Mouse (Mus musculus): ENCODE results near the gene Pou2f3. TPM values are rescaled to one million over a fixed set of nuclear protein-coding genes. Genes with fewer than 3 reads are reported as not detected.

Gene Pou2f3
- polyA plus RNA-seq, 1 experiment, result not detected

- peaks cover 39% of the 10 kb centered on the region for H3K27me3 ChIP-seq (ENCODE audit: control insufficient read depth, insufficient read depth, insufficient read length)
- H3K4me2 ChIP-seq (ENCODE audit: low read depth), result no peak overlapping the region
- TF ChIP-seq REST (IDR thresholded peaks at IDR 0.05; ENCODE audit: insufficient read depth, insufficient read length) (no peak), MYOG (IDR thresholded peaks at IDR 0.05; ENCODE audit: control insufficient read depth in 1 of 3, insufficient read depth in 1 of 3, insufficient read length in 2 of 3, low read depth in 2 of 3) (no peak), MAX (IDR thresholded peaks at IDR 0.05; ENCODE audit: low read depth) (no peak)
- no peak overlapping the region for H3ac ChIP-seq (ENCODE audit: control insufficient read depth, insufficient read length)
- H3K79me2 ChIP-seq (ENCODE audit: control insufficient read depth, insufficient read depth), result no peaks in the 10 kb centered on the region
- no peaks in the 10 kb centered on the region for H3K36me3 ChIP-seq (ENCODE audit: control insufficient read depth, insufficient read depth)
- no peak overlapping the region for H3K4me3 ChIP-seq
These were observed 18.6 kb downstream of the Pou2f3 start for GRCm38 (mm10) chr9:43191561-43191960.

- Histone ChIP-seq H3K79me2 (ENCODE audit: control insufficient read depth, insufficient read depth) (no peaks in the 10 kb centered on the region), H3K4me3 (no peak overlapping the region), H3K27me3 (ENCODE audit: control insufficient read depth, insufficient read depth, insufficient read length) (peaks cover 43% of the 10 kb centered on the region), H3K4me2 (ENCODE audit: low read depth) (no peak overlapping the region), H3K36me3 (ENCODE audit: control insufficient read depth, insufficient read depth) (no peaks in the 10 kb centered on the region), H3ac (ENCODE audit: control insufficient read depth, insufficient read length) (no peak overlapping the region)
- TF ChIP-seq MYOD1 (IDR thresholded peaks at IDR 0.05; ENCODE audit: control insufficient read depth in 1 of 3, insufficient read length in 2 of 3, low read depth in 2 of 3), result no peak
- TF ChIP-seq POLR2A (IDR thresholded peaks at IDR 0.05; ENCODE audit: insufficient read length, low read depth), result no peak
- TF ChIP-seq TCF12 (IDR thresholded peaks at IDR 0.05; ENCODE audit: insufficient read depth, poor library complexity, severe bottlenecking), result no peak
- TF ChIP-seq TCF3 (IDR thresholded peaks at IDR 0.05; ENCODE audit: insufficient read length, low read depth), result no peak
- TF ChIP-seq POLR2AphosphoS2 (IDR thresholded peaks at IDR 0.05; ENCODE audit: insufficient read length, low read depth), result no peak
- no peak for TF ChIP-seq MAX (IDR thresholded peaks at IDR 0.05; ENCODE audit: low read depth)
- TF ChIP-seq REST (IDR thresholded peaks at IDR 0.05; ENCODE audit: insufficient read depth, insufficient read length), result no peak
- no peak for TF ChIP-seq USF1 (IDR thresholded peaks at IDR 0.05; ENCODE audit: low read depth)
- no peak for TF ChIP-seq E2F4 (IDR thresholded peaks at IDR 0.05; ENCODE audit: insufficient read depth)
- TF ChIP-seq SRF (IDR thresholded peaks at IDR 0.05; ENCODE audit: control insufficient read depth, insufficient read length, low read depth), result no peak
- no peak for TF ChIP-seq CEBPB (IDR thresholded peaks at IDR 0.05; ENCODE audit: insufficient read depth, poor library complexity, severe bottlenecking)
- no peak for TF ChIP-seq MYOG (IDR thresholded peaks at IDR 0.05; ENCODE audit: control insufficient read depth in 1 of 3, insufficient read depth in 1 of 3, insufficient read length in 2 of 3, low read depth in 2 of 3)
These were observed 21.2 kb downstream of the Pou2f3 start for GRCm38 (mm10) chr9:43189021-43189356.

- Histone ChIP-seq H3K27me3 (ENCODE audit: control insufficient read depth, insufficient read depth, insufficient read length) (peaks cover 46% of the 10 kb centered on the region), H3K4me2 (ENCODE audit: low read depth) (no peak overlapping the region), H3K79me2 (ENCODE audit: control insufficient read depth, insufficient read depth) (no peaks in the 10 kb centered on the region), H3K36me3 (ENCODE audit: control insufficient read depth, insufficient read depth) (no peaks in the 10 kb centered on the region), H3ac (ENCODE audit: control insufficient read depth, insufficient read length) (no peak overlapping the region), H3K4me3 (no peak overlapping the region)
- no peak for TF ChIP-seq POLR2A (IDR thresholded peaks at IDR 0.05; ENCODE audit: insufficient read length, low read depth)
- TF ChIP-seq SRF (IDR thresholded peaks at IDR 0.05; ENCODE audit: control insufficient read depth, insufficient read length, low read depth), result no peak
These were observed 21.7 kb downstream of the Pou2f3 start for GRCm38 (mm10) chr9:43188309-43189020.

- Histone ChIP-seq H3K4me3 (no peak overlapping the region), H3K27me3 (ENCODE audit: control insufficient read depth, insufficient read depth, insufficient read length) (peaks cover 58% of the 10 kb centered on the region), H3K79me2 (ENCODE audit: control insufficient read depth, insufficient read depth) (no peaks in the 10 kb centered on the region), H3K4me2 (ENCODE audit: low read depth) (no peak overlapping the region), H3ac (ENCODE audit: control insufficient read depth, insufficient read length) (no peak overlapping the region), H3K36me3 (ENCODE audit: control insufficient read depth, insufficient read depth) (no peaks in the 10 kb centered on the region)
- TF ChIP-seq POLR2A (IDR thresholded peaks at IDR 0.05; ENCODE audit: insufficient read length, low read depth), result no peak
- no peak for TF ChIP-seq E2F4 (IDR thresholded peaks at IDR 0.05; ENCODE audit: insufficient read depth)
These were observed 30.6 kb downstream of the Pou2f3 start for GRCm38 (mm10) chr9:43179614-43180013.

GRCm38 (mm10) chr9:43178172-43178571, 32.0 kb downstream of the Pou2f3 start:
- Histone ChIP-seq H3K4me3 (no peak overlapping the region), H3K36me3 (ENCODE audit: control insufficient read depth, insufficient read depth) (no peaks in the 10 kb centered on the region), H3ac (ENCODE audit: control insufficient read depth, insufficient read length) (no peak overlapping the region), H3K27me3 (ENCODE audit: control insufficient read depth, insufficient read depth, insufficient read length) (peaks cover 63% of the 10 kb centered on the region), H3K79me2 (ENCODE audit: control insufficient read depth, insufficient read depth) (no peaks in the 10 kb centered on the region), H3K4me2 (ENCODE audit: low read depth) (no peak overlapping the region)
- TF ChIP-seq TCF3 (IDR thresholded peaks at IDR 0.05; ENCODE audit: insufficient read length, low read depth) (no peak), USF1 (IDR thresholded peaks at IDR 0.05; ENCODE audit: low read depth) (no peak), POLR2A (IDR thresholded peaks at IDR 0.05; ENCODE audit: insufficient read length, low read depth) (no peak), CEBPB (IDR thresholded peaks at IDR 0.05; ENCODE audit: insufficient read depth, poor library complexity, severe bottlenecking) (no peak), POLR2AphosphoS2 (IDR thresholded peaks at IDR 0.05; ENCODE audit: insufficient read length, low read depth) (no peak), MYOD1 (IDR thresholded peaks at IDR 0.05; ENCODE audit: control insufficient read depth in 1 of 3, insufficient read length in 2 of 3, low read depth in 2 of 3) (no peak), MAX (IDR thresholded peaks at IDR 0.05; ENCODE audit: low read depth) (no peak), MYOG (IDR thresholded peaks at IDR 0.05; ENCODE audit: control insufficient read depth in 1 of 3, insufficient read depth in 1 of 3, insufficient read length in 2 of 3, low read depth in 2 of 3) (no peak), SRF (IDR thresholded peaks at IDR 0.05; ENCODE audit: control insufficient read depth, insufficient read length, low read depth) (no peak), REST (IDR thresholded peaks at IDR 0.05; ENCODE audit: insufficient read depth, insufficient read length) (no peak)

Data from myocyte (in vitro differentiated cells).